Mouse (Mus musculus): ENCODE measurements around the gene Duox1. TPM values are rescaled to one million over a fixed set of nuclear protein-coding genes. Genes with fewer than 3 reads are reported as not detected.

The Duox1 gene
- polyA plus RNA-seq, 1 experiment from 2014 or later = 0.08 TPM

DNA sequence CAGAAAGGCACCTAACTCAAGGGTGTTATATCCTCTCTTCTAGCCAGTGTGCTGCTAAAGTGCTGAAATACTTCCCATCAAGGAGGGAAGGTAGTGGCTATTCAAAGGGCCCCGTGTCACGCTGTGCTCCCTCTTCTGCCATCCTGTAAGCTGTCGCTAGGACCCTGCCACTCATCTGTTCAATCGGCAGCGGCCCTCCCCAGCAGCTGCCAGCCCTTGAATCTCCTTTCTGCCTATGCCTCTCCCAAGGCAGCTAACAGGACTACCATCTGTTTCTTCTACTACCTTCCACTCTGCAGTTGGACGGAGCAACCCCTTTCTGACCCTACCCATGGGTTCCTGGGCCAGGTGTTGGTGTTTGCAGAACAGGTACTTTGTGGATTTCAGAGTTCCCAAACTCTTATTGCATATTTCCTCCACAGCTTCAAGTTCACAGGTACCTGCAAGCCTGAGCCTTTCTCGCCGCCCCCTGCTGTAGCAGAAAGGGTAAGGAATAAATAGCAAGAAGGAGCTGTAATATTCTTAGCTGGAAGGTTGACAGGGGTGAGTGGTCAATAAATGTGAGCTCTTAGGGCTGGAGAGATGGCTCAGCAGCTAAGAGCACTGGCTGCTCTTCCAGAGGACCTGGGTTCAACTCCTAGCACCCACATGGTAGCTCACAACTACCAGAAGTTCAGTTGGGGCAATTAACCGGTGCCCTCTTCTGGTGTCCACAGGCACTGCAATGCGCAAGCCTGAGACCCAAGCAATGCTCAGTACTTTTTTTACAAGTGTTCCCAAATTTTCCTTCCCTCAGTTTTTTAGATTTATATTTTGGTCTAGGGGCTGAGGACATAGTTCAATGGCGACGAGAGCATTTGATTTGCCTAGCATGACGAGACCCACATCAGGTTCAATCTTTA is 47.4 kb downstream of the Duox1 start:
- Histone ChIP-seq H3K36me3 (peaks cover 33% of the 10 kb centered on the region), H3K4me2 (replicated peaks) (no peak overlapping the region), H3K27ac (no peak overlapping the region), H3K4me3 (no peak overlapping the region), H3K9me3 (replicated peaks) (no peaks in the 10 kb centered on the region), H3K27me3 (no peaks in the 10 kb centered on the region), H3K4me1 (peaks cover 38% of the 10 kb centered on the region), H3K9ac (peak overlapping the region; percentile 32; the same call in 1 of the 2 replicates)
- no peak for ATAC-seq (ENCODE audit: low FRiP score)
- WGBS = 84% methylated on average over 13 of the region's 13 CpGs

DNA sequence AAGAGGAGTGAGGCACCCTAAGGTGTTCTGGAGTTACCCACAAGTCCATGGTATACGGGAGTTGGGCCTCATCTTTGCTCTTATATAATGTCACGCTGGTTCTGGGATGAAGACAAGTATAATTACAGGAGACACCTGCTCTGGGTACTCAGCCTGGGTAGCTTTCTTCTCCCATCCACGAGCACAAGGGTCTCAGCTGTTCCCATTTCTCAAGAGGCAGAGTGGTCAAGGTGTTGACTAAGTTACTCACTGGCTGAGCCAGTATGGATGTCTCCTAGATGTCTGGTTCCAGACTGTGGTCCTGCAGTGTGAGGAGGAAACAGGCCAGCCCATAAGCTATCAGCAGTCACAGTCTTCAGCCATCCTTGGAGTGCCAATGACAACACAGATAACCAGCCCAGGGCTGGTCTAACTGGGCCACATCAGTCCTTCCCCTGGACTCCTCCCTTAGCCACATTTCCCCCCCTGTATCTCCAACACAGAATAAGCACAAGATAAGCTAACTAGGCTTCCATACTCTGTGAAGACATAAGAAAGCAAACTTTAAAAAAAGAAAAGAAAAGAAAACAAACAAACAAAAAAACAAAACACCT is 49.0 kb downstream of the Duox1 start:
- ATAC-seq (ENCODE audit: low FRiP score) = no peak

DNA sequence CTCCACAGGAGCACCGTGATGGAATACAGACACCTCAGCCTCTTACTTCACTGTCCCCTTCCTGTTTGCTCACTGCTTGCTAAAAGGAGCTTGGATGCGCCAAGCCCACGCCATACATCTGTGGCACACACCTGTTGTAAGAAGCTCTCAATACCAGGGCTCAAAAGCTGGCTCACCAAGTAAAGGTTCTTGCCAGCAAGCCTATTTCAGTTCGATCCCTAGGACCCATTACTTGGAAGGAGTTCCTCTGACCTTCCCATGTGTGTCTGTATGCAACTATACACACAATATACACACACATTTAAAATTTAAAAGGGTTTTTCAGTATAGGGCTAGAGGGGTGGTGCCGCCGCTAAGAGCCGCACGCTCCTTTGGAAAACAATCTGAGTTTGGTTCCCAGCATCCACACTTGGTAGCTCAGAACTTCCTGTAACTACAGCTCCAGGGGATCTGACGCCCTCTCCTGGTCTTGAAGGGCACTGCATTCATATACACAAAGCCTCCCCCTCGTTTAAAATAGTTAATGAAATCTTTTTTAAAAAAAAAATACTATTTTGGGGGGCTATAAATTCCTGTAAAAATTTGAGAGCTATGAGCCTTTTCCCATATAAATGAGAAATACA is 49.9 kb downstream of the Duox1 start:
- H3K4me2 ChIP-seq (replicated peaks) = peak overlapping the region; percentile 84; the same call in 1 of the 2 replicates
- H3K9ac ChIP-seq = no peak overlapping the region
- H3K27me3 ChIP-seq = peaks cover 4% of the 10 kb centered on the region; the same call in 1 of the 2 replicates
- 82% methylated on average over 10 of the region's 10 CpGs for WGBS
- H3K4me1 ChIP-seq = peaks cover 46% of the 10 kb centered on the region
- H3K27ac ChIP-seq = no peak overlapping the region
- H3K4me3 ChIP-seq = no peak overlapping the region
- no peak for ATAC-seq (ENCODE audit: low FRiP score)
- H3K36me3 ChIP-seq = 0 out of 2 replicates have a peak, but pooled peaks cover 22% of the 10 kb centered on the region
- no peaks in the 10 kb centered on the region for H3K9me3 ChIP-seq (replicated peaks)

More for the DNA sequence above, 49.0 kb downstream of the Duox1 start:
- WGBS = 88% methylated on average over 3 of the region's 3 CpGs
- no peak overlapping the region for H3K27ac ChIP-seq
- H3K9me3 ChIP-seq (replicated peaks) = no peaks in the 10 kb centered on the region
- H3K36me3 ChIP-seq = peaks cover 25% of the 10 kb centered on the region; the same call in 1 of the 2 replicates
- no peak overlapping the region for H3K9ac ChIP-seq
- H3K4me2 ChIP-seq (replicated peaks) = no peak overlapping the region
- no peaks in the 10 kb centered on the region for H3K27me3 ChIP-seq
- H3K4me3 ChIP-seq = no peak overlapping the region
- H3K4me1 ChIP-seq = peaks cover 42% of the 10 kb centered on the region

DNA sequence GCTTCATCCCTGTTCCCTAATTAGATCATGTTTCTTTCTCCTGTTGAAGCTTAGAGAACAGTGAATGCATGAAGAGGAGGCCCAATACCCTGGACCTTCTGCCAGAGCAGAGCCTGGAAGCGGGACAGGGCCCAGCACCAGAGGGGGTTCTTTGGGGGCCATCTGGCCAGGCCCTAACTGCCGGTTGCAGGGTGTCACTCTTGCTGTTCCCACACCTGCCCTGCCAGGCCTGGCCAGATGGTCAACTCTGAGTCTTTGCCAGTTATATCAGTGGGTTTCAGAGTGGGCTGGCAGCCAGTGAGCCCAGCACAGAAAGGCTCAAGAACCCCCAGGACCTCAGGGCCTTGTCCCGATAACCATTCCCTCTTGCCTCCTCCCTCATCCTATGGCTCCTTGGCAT is 50.6 kb downstream of the Duox1 start:
- WGBS = 61% methylated on average over 3 of the region's 3 CpGs
- Histone ChIP-seq H3K4me3 (peak overlapping the region; percentile 96), H3K4me1 (peaks cover 42% of the 10 kb centered on the region), H3K4me2 (replicated peaks) (peak overlapping the region; percentile 84), H3K27ac (peak overlapping the region; percentile 58), H3K9ac (0 out of 2 replicates have a peak overlapping the region, but pooled peaks have one; percentile 8), H3K9me3 (replicated peaks) (no peaks in the 10 kb centered on the region), H3K27me3 (peaks cover 7% of the 10 kb centered on the region; the same call in 1 of the 2 replicates), H3K36me3 (0 out of 2 replicates have a peak, but pooled peaks cover 22% of the 10 kb centered on the region)
- no peak for ATAC-seq (ENCODE audit: low FRiP score)

DNA sequence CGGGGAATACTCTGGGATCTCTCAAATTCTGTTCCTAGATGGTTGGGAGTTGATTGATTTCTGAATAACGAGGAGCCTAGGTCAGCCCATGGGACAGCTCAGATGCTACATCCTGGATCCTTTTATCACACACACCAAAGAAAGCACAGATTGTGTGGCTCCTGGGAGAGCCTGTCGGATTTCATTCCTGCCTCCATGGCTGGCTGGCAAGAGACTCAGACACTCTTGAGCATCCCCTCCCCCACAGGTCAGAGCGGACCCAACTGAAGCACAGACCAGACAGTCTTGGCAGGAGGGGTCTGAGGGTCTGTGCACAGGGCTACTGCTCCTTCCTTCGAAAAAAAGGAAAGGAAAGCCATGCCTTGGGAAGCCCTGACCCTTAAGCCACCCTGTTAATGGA is 51.2 kb downstream of the Duox1 start:
- H3K27ac ChIP-seq = peak overlapping the region; percentile 58; the same call in 1 of the 2 replicates
- H3K27me3 ChIP-seq = peaks cover 7% of the 10 kb centered on the region; the same call in 1 of the 2 replicates
- peaks cover 41% of the 10 kb centered on the region for H3K4me1 ChIP-seq
- peak overlapping the region; percentile 96 for H3K4me3 ChIP-seq
- H3K4me2 ChIP-seq (replicated peaks) = peak overlapping the region; percentile 84
- no peaks in the 10 kb centered on the region for H3K9me3 ChIP-seq (replicated peaks)
- 0 out of 2 replicates have a peak, but pooled peaks have one; percentile 12 for ATAC-seq (ENCODE audit: low FRiP score)
- 23% methylated on average over 5 of the region's 5 CpGs for WGBS
- 0 out of 2 replicates have a peak, but pooled peaks cover 22% of the 10 kb centered on the region for H3K36me3 ChIP-seq
- peak overlapping the region; percentile 42; the same call in 1 of the 2 replicates for H3K9ac ChIP-seq

DNA sequence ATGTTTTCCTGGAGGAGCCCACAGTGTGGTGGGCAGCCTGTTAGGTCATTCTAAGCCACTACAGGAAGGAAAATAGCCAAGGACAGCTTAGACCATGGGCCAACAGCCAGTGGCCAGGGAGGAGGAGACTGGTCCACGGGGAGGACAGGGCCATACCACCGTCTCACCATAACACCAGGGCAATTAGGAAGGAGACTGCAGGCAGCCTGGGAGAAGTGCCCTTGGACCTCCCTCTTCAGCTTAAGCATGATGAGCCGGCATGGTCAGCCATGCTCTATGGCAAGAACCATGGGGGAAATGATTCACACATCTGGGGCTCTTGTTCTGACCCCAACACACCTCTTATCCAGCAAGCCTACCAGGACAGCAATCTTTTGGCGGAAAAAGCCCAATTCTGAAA is 51.7 kb downstream of the Duox1 start:
- peak overlapping the region; percentile 58; the same call in 1 of the 2 replicates for H3K27ac ChIP-seq
- WGBS = 24% methylated on average over 4 of the region's 4 CpGs
- H3K9ac ChIP-seq = peak overlapping the region; percentile 99
- H3K36me3 ChIP-seq = 0 out of 2 replicates have a peak, but pooled peaks cover 17% of the 10 kb centered on the region
- H3K4me1 ChIP-seq = peaks cover 36% of the 10 kb centered on the region
- no peaks in the 10 kb centered on the region for H3K9me3 ChIP-seq (replicated peaks)
- no peak for ATAC-seq (ENCODE audit: low FRiP score)
- H3K4me2 ChIP-seq (replicated peaks) = peak overlapping the region; percentile 84
- H3K27me3 ChIP-seq = peaks cover 7% of the 10 kb centered on the region; the same call in 1 of the 2 replicates
- H3K4me3 ChIP-seq = peak overlapping the region; percentile 96

DNA sequence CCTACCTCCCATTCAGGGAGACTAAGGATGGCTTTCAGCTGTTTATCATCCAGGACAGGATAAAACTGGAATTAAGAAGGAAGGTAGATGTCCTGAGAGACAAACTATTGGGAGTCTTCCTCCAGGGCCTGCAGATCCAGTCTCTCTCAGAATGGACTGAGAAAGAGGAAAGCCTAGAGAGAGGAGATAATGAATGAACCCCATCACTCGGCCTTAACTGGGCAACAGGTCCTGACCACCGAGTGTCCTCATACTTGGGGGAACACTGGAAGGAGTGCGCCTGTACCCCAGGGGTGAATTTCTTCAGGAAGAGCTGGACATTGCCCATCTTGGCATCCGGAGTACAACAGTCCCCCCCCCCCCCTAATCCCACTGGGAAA is 52.2 kb downstream of the Duox1 start:
- 7% methylated on average over 4 of the region's 4 CpGs for WGBS
- Histone ChIP-seq H3K4me2 (replicated peaks) (peak overlapping the region; percentile 84), H3K4me3 (peak overlapping the region; percentile 96), H3K36me3 (0 out of 2 replicates have a peak, but pooled peaks cover 15% of the 10 kb centered on the region), H3K9me3 (replicated peaks) (no peaks in the 10 kb centered on the region), H3K9ac (peak overlapping the region; percentile 99), H3K27ac (0 out of 2 replicates have a peak overlapping the region, but pooled peaks have one; percentile 83), H3K27me3 (peaks cover 7% of the 10 kb centered on the region; the same call in 1 of the 2 replicates), H3K4me1 (peaks cover 31% of the 10 kb centered on the region)
- no peak for ATAC-seq (ENCODE audit: low FRiP score)

DNA sequence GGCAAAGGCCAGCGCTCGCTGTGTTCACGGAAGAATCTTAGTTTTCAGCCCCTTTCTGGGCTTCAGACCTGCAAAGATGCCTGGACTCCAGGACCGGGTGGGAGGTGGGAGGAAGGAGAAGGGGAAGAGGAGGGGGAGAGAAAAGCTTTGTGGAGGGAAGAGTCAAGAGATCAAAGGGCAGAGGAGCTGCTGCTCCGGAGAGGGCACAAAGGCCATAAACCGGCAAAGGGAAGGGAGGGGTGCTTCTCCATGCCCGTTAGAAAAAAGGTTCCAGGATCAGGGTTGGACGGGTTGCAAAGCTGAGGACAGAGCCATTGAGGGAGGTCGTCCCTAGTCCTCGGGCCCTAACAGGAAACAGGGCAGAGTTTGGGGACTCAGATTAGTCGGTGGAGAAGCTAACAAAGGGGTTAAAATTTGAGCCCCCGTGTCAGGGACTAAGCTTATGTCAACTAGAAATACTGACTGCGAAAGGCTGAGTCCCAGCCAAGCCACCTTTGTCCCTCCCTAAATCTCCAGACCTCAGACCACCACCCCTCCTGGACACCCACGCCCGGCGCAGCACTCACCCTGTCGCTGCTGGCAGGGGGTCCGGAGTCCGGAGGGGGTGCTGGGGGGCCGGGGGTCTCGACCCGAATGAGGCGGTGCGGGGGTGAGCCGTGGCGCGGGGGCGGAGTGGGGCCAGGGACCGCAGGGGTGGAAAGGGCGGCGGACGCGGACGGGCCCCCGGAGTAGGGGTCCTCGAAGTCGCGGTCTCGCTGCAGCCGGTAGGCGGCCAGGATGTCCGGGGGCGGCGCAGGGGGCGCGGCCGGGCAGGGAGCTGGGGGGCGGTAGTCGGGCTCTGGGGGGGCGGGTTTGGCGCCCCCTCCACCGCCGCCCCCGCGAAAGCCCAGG is 52.9 kb downstream of the Duox1 start:
- Histone ChIP-seq H3K4me3 (peak overlapping the region; percentile 96), H3K9me3 (replicated peaks) (no peaks in the 10 kb centered on the region), H3K27me3 (peaks cover 7% of the 10 kb centered on the region; the same call in 1 of the 2 replicates), H3K4me1 (peaks cover 30% of the 10 kb centered on the region), H3K36me3 (0 out of 2 replicates have a peak, but pooled peaks cover 11% of the 10 kb centered on the region), H3K27ac (peak overlapping the region; percentile 83), H3K4me2 (replicated peaks) (peak overlapping the region; percentile 84), H3K9ac (peak overlapping the region; percentile 99)
- ATAC-seq (ENCODE audit: low FRiP score) = peak; percentile 48
- WGBS = under 1% methylated on average over 44 of the region's 55 CpGs

DNA sequence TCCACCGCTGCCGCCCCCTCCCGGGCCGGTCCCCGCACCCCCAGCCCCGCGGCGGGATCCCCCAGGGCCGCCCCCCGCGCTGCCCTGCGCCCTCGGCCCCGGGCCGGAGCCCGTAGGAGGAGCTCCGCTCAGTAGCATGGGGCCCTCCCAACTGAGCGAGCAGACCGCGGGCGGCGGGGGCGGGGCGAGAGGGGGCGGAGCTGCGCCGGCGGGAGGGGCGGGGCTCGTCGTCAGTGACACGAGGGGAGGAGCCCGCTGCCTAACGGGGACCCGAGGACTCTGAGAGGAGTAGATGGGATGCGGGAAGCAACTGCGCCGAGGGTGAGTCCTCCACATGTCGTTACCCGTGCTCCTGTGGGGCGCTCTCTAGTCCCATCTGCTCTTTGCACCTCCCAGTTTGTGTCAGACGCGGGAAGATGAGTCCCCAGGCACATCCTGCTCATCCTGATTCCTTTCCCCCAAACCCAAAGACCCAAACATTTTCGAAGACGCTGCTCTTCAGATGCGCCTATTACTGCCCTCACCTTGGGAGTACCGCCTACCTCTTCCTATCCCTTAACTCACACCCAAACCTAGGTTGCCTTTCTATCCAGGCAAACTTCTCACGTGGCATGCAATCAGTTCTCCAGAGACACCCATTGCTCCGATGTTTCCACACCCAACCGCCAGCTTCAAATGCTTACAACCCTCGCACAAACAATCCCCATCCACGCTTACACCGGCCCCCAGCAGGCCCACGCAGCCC is 53.7 kb downstream of the Duox1 start, which contains the start of gene Shf:
Gene Shf (minus strand): TSS at position 168 of the 745 bp plus-strand sequence.
- Histone ChIP-seq H3K9ac (peak within 1 kb of the TSS; percentile 99), H3K4me2 (replicated peaks) (peak within 1 kb of the TSS; percentile 84), H3K27ac (peak within 1 kb of the TSS; percentile 83), H3K27me3 (peaks cover 7% of the 10 kb centered on the region; the same call in 1 of the 2 replicates), H3K4me3 (peak within 1 kb of the TSS; percentile 96), H3K36me3 (0 out of 2 replicates have a peak, but pooled peaks cover 3% of the 10 kb centered on the region), H3K9me3 (replicated peaks) (no peaks in the 10 kb centered on the region), H3K4me1 (peaks cover 30% of the 10 kb centered on the region)
- WGBS = 2% methylated on average over 30 of the region's 54 CpGs
- ATAC-seq (ENCODE audit: low FRiP score) = peak; percentile 93

DNA sequence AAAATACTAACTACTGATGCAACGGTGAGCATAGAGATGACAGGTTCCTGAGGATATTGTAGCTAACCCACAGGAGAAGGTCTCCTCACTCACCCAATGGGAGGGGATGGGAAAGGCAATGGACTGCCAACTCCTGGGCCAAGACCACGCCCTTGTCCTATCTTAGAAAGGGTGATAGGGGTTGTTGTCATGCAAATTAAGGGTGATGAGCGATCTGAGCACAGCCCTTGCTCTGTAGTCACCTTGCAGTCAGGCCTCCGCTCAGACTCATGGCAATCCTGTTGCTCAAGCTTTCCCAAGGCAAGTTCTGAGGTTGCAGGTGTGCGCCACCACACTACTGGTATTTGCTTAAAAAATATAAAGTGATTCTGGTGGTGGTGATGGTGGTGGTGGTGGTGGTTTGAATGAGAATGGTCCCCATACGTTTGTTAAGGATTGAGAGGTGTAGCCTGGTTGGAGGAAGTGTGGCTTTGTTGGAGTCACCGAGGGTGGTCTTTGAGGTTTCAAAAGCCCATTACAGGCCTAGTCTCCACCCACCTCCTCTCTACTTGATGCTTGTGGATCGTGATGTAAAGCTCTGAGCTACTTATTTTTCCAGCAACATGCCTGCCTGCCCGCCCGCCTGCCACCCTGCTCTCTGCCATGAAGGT is 54.8 kb downstream of the Duox1 start:
- ATAC-seq (ENCODE audit: low FRiP score) = no peak
- WGBS = 23% methylated on average over 10 of the region's 10 CpGs

More for the DNA sequence above, 54.8 kb downstream of the Duox1 start:
- H3K4me1 ChIP-seq = peaks cover 33% of the 10 kb centered on the region
- peak overlapping the region; percentile 84; the same call in 1 of the 2 replicates for H3K4me2 ChIP-seq (replicated peaks)
- H3K9me3 ChIP-seq (replicated peaks) = no peaks in the 10 kb centered on the region
- H3K9ac ChIP-seq = no peak overlapping the region
- no peaks in the 10 kb centered on the region for H3K36me3 ChIP-seq
- no peak overlapping the region for H3K4me3 ChIP-seq
- H3K27ac ChIP-seq = no peak overlapping the region
- peaks cover 7% of the 10 kb centered on the region; the same call in 1 of the 2 replicates for H3K27me3 ChIP-seq
